Mouse (Mus musculus) lung, adult 2 months (tissue): Measurements from ENCODE around the gene Ppp2r2d. TPM values are rescaled to one million over a fixed set of nuclear protein-coding genes. Genes with fewer than 3 reads are reported as not detected.

ENCODE experiments used
- DNase-seq: peaks from one replicate; pipeline ENCODE4 v3.0.0; 2022
- H3K4me1 ChIP-seq: fragments of 200-500 bp; 2 replicates; pipeline ENCODE4 v1.6.1; 2011; ENCODE audit warnings: low read length; ENCODE audit not compliant: control insufficient read depth, insufficient read depth
- H3K4me3 ChIP-seq: fragments of 200-500 bp; replicated peaks from 2 replicates; pipeline ENCODE3; 2011; ENCODE audit warnings: low read depth, mild to moderate bottlenecking, control low read depth, low read length; ENCODE audit errors: extremely low read depth
- CTCF ChIP-seq: fragments of 200-500 bp; IDR thresholded peaks from 2 replicates; pipeline ENCODE4 v1.5.1; 2011; ENCODE audit warnings: mild to moderate bottlenecking, low read length, control low read depth; ENCODE audit not compliant: insufficient read depth
- POLR2A ChIP-seq: fragments of 200-500 bp; IDR thresholded peaks from 2 replicates; pipeline ENCODE4 v1.6.1; 2011; ENCODE audit warnings: low read depth, mild to moderate bottlenecking, control low read depth, low read length, borderline replicate concordance; ENCODE audit errors: extremely low read depth
- WGBS: fragments of 180-500 bp; shearing (Covaris S2); methylation state at CpG from one replicate; pipeline ENCODE4 v1.1.7; 2018; 5-methylcytosine and 5-hydroxymethylcytosine counted together
- polyA plus RNA-seq: library from polyadenylated mRNA; depleted of rRNA; stranded (reverse); fragments of >200 nt; gene quantifications from 2 replicates; pipeline ENCODE4 v1.2.3, GENCODE M21; 2012; rRNA removed

The Ppp2r2d gene
- polyA plus RNA-seq: 15.3 and 19.3 TPM in 2 replicates

GRCm38 (mm10) chr7:138845544-138846391 lies at the start of gene Ppp2r2d, which contains the start of gene Mapk1ip1:
TSS of gene Ppp2r2d (plus strand) at chr7:138846079.
TSS of gene Mapk1ip1 (minus strand) at chr7:138846273.
- peak; percentile 59; the same call in 1 of the 2 replicates for TF ChIP-seq CTCF
- TF ChIP-seq POLR2A: peak; percentile 93
- WGBS: under 1% methylated on average over 50 of the region's 51 CpGs
- Histone ChIP-seq H3K4me3 (peak within 1 kb of the TSS; percentile 83), H3K4me1 (peaks cover 16% of the 10 kb centered on the region)
- peak; percentile 95 for DNase-seq

GRCm38 (mm10) chr7:138803386-138803785 lies 42.5 kb upstream of the Ppp2r2d start:
- no peak overlapping the region for H3K4me3 ChIP-seq
- H3K4me1 ChIP-seq: no peaks in the 10 kb centered on the region
- TF ChIP-seq CTCF (no peak), POLR2A (no peak)
- WGBS: 6% methylated on average over 4 of the region's 4 CpGs
- no peak for DNase-seq

GRCm38 (mm10) chr7:138807146-138807545 lies 38.7 kb upstream of the Ppp2r2d start:
- Histone ChIP-seq H3K4me3 (no peak overlapping the region), H3K4me1 (no peaks in the 10 kb centered on the region)
- WGBS: 83% methylated on average over 3 of the region's 3 CpGs
- no peak for DNase-seq
- TF ChIP-seq POLR2A (no peak), CTCF (no peak)

GRCm38 (mm10) chr7:138813213-138813875 lies 32.5 kb upstream of the Ppp2r2d start:
- H3K4me1 ChIP-seq: no peaks in the 10 kb centered on the region
- no peak for DNase-seq
- WGBS: 61% methylated on average over 11 of the region's 11 CpGs
- H3K4me3 ChIP-seq: no peak overlapping the region
- TF ChIP-seq POLR2A: no peak
- no peak for TF ChIP-seq CTCF

- TF ChIP-seq POLR2A (no peak), CTCF (peak; percentile 37; the same call in 1 of the 2 replicates)
- Histone ChIP-seq H3K4me3 (no peak overlapping the region), H3K4me1 (no peaks in the 10 kb centered on the region)
- DNase-seq: no peak
- WGBS: 61% methylated on average over 4 of the region's 4 CpGs
Observed at GRCm38 (mm10) chr7:138818314-138818713, 27.6 kb upstream of the Ppp2r2d start.

GRCm38 (mm10) chr7:138824423-138824822 lies 21.5 kb upstream of the Ppp2r2d start:
- TF ChIP-seq POLR2A: no peak
- no peak for TF ChIP-seq CTCF

GRCm38 (mm10) chr7:138824995-138825756 lies 20.7 kb upstream of the Ppp2r2d start:
- no peak for DNase-seq
- Histone ChIP-seq H3K4me3 (no peak overlapping the region), H3K4me1 (no peaks in the 10 kb centered on the region)
- no peak for TF ChIP-seq POLR2A
- no peak for TF ChIP-seq CTCF
- WGBS: 77% methylated on average over 19 of the region's 19 CpGs

More at GRCm38 (mm10) chr7:138824423-138824822, 21.5 kb upstream of the Ppp2r2d start:
- no peak for DNase-seq
- no peaks in the 10 kb centered on the region for H3K4me1 ChIP-seq
- 71% methylated on average over 6 of the region's 6 CpGs for WGBS
- no peak overlapping the region for H3K4me3 ChIP-seq

GRCm38 (mm10) chr7:138827812-138828211 lies 18.1 kb upstream of the Ppp2r2d start:
- 19% methylated on average over 11 of the region's 11 CpGs for WGBS
- peak; percentile 43 for DNase-seq
- H3K4me3 ChIP-seq: no peak overlapping the region
- H3K4me1 ChIP-seq: no peaks in the 10 kb centered on the region
- peak; percentile 99 for TF ChIP-seq CTCF
- TF ChIP-seq POLR2A: no peak

GRCm38 (mm10) chr7:138835028-138835427 lies 10.9 kb upstream of the Ppp2r2d start:
- 79% methylated on average over 3 of the region's 3 CpGs for WGBS
- Histone ChIP-seq H3K4me3 (no peak overlapping the region), H3K4me1 (no peaks in the 10 kb centered on the region)
- DNase-seq: no peak
- TF ChIP-seq POLR2A: no peak
- TF ChIP-seq CTCF: no peak
